In genomic region chr13:11772173-11772572, GRCm38 (mm10) we compare ENCODE assay signal across 23 mouse cellular contexts.
"Had no signal": no experiment of that assay in that cellular context is flagged by ENCODE, and none has a peak within 500 bp of the region (broad histone marks: within the 10 kb centered on the region; RNA-seq: fewer than 3 reads in every experiment).

No protein-coding gene starts in this region.

- ATAC-seq: forebrain, postnatal 0 days; intestine, embryonic 16.5 days; liver, embryonic 12.5 days had no signal

- H3K27me3 ChIP-seq: heart, embryonic 12.5 days; hindbrain, embryonic 13.5 days; hindbrain, embryonic 15.5 days; kidney, embryonic 15.5 days; limb, embryonic 13.5 days; limb, embryonic 15.5 days; liver, embryonic 12.5 days had no signal

- H3K27ac ChIP-seq: heart, adult 2 months; hindbrain, embryonic 13.5 days; hindbrain, embryonic 15.5 days; kidney, embryonic 15.5 days; kidney, postnatal 0 days; limb, embryonic 13.5 days; limb, embryonic 15.5 days; liver, embryonic 12.5 days had no signal

- H3K36me3 ChIP-seq: kidney, embryonic 15.5 days; limb, embryonic 13.5 days; limb, embryonic 15.5 days; liver, embryonic 12.5 days had no signal

- H3K9me3 ChIP-seq: heart, embryonic 12.5 days; hindbrain, embryonic 13.5 days; hindbrain, embryonic 15.5 days; kidney, embryonic 15.5 days; limb, embryonic 13.5 days; limb, embryonic 15.5 days; liver, embryonic 12.5 days had no signal

- H3K9ac ChIP-seq: forebrain, postnatal 0 days; heart, embryonic 12.5 days; hindbrain, embryonic 13.5 days; hindbrain, embryonic 15.5 days; kidney, embryonic 15.5 days; limb, embryonic 13.5 days; limb, embryonic 15.5 days; liver, embryonic 12.5 days had no signal

- H3K4me3 ChIP-seq: heart, adult 2 months; heart, embryonic 12.5 days; hindbrain, embryonic 13.5 days; hindbrain, embryonic 15.5 days; kidney, embryonic 15.5 days; limb, embryonic 13.5 days; limb, embryonic 15.5 days; liver, embryonic 12.5 days had no signal

- DNase-seq: forebrain, postnatal 0 days; gastrocnemius, postnatal 14 days; gastrocnemius, postnatal 36 days; heart, adult 2 months; heart, postnatal 10 days; heart, postnatal 36 days; kidney, adult 11 months; kidney, adult 2 months; kidney, adult 9 months; kidney, postnatal 14 days; kidney, postnatal 36 days; layer of hippocampus, adult 9-11 months; layer of hippocampus, postnatal 36 days; left cerebral cortex, postnatal 4 days had no signal

- H3K4me2 ChIP-seq: heart, embryonic 12.5 days; hindbrain, embryonic 13.5 days; hindbrain, embryonic 15.5 days; kidney, embryonic 15.5 days; limb, embryonic 13.5 days; limb, embryonic 15.5 days; liver, embryonic 12.5 days had no signal

- H3K4me1 ChIP-seq: hindbrain, embryonic 13.5 days; hindbrain, embryonic 15.5 days; kidney, embryonic 15.5 days; limb, embryonic 13.5 days; limb, embryonic 15.5 days; liver, embryonic 12.5 days had no signal
